Mouse (Mus musculus): Measurements from ENCODE around the gene Exo1. TPM values are rescaled to one million over a fixed set of nuclear protein-coding genes. Genes with fewer than 3 reads are reported as not detected.

The Exo1 gene
- polyA plus RNA-seq, 1 experiment from 2014 or later = 60.3 TPM

GRCm38 (mm10) chr1:175936282-175936737 lies 55.9 kb downstream of the Exo1 start:
- no peaks in the 10 kb centered on the region for H3K4me1 ChIP-seq (ENCODE audit: control insufficient read depth, insufficient read depth, low read length)
- no peak overlapping the region for H3K9ac ChIP-seq (ENCODE audit: low read depth, low read length)
- WGBS (ENCODE audit: insufficient replicate concordance) = 11% methylated on average over 11 of the region's 11 CpGs
- H3K9me3 ChIP-seq (replicated peaks; ENCODE audit: control insufficient read depth, low read length) = no peaks in the 10 kb centered on the region
- no peaks in the 10 kb centered on the region for H3K36me3 ChIP-seq (ENCODE audit: control insufficient read depth, insufficient read depth, low read length)
- H3K27me3 ChIP-seq (ENCODE audit: control insufficient read depth, insufficient read depth, low read length) = no peaks in the 10 kb centered on the region
- peak overlapping the region; percentile 28 for H3K4me3 ChIP-seq (ENCODE audit: low read depth, low read length)
- H3K4me2 ChIP-seq = peak overlapping the region; percentile 64
- no peak overlapping the region for H3K27ac ChIP-seq (ENCODE audit: low read depth, low read length)
- peak; percentile 59 for ATAC-seq (replicated peaks; ENCODE audit: insufficient number of reproducible peaks, low FRiP score, low TSS enrichment)

- no peak for ATAC-seq (replicated peaks; ENCODE audit: insufficient number of reproducible peaks, low FRiP score, low TSS enrichment)
- Histone ChIP-seq H3K4me1 (ENCODE audit: control insufficient read depth, insufficient read depth, low read length) (no peaks in the 10 kb centered on the region), H3K27ac (ENCODE audit: low read depth, low read length) (no peak overlapping the region), H3K4me3 (ENCODE audit: low read depth, low read length) (no peak overlapping the region), H3K9ac (ENCODE audit: low read depth, low read length) (no peak overlapping the region), H3K27me3 (ENCODE audit: control insufficient read depth, insufficient read depth, low read length) (no peaks in the 10 kb centered on the region), H3K36me3 (ENCODE audit: control insufficient read depth, insufficient read depth, low read length) (no peaks in the 10 kb centered on the region), H3K9me3 (replicated peaks; ENCODE audit: control insufficient read depth, low read length) (no peaks in the 10 kb centered on the region), H3K4me2 (no peak overlapping the region)
- WGBS (ENCODE audit: insufficient replicate concordance) = 70% methylated on average over 3 of the region's 3 CpGs
Observed at GRCm38 (mm10) chr1:175938731-175939130, 58.4 kb downstream of the Exo1 start.

- Histone ChIP-seq H3K27me3 (ENCODE audit: control insufficient read depth, insufficient read depth, low read length) (no peaks in the 10 kb centered on the region), H3K4me2 (no peak overlapping the region), H3K4me1 (ENCODE audit: control insufficient read depth, insufficient read depth, low read length) (no peaks in the 10 kb centered on the region), H3K9me3 (replicated peaks; ENCODE audit: control insufficient read depth, low read length) (no peaks in the 10 kb centered on the region), H3K4me3 (ENCODE audit: low read depth, low read length) (no peak overlapping the region), H3K36me3 (ENCODE audit: control insufficient read depth, insufficient read depth, low read length) (no peaks in the 10 kb centered on the region), H3K9ac (ENCODE audit: low read depth, low read length) (no peak overlapping the region), H3K27ac (ENCODE audit: low read depth, low read length) (no peak overlapping the region)
- WGBS (ENCODE audit: insufficient replicate concordance) = 77% methylated on average over 7 of the region's 7 CpGs
- no peak for ATAC-seq (replicated peaks; ENCODE audit: insufficient number of reproducible peaks, low FRiP score, low TSS enrichment)
Observed at GRCm38 (mm10) chr1:175943168-175943567, 62.8 kb downstream of the Exo1 start.

GRCm38 (mm10) chr1:175946718-175947315 lies 66.4 kb downstream of the Exo1 start:
- no peaks in the 10 kb centered on the region for H3K9me3 ChIP-seq (replicated peaks; ENCODE audit: control insufficient read depth, low read length)
- no peaks in the 10 kb centered on the region for H3K27me3 ChIP-seq (ENCODE audit: control insufficient read depth, insufficient read depth, low read length)
- H3K4me1 ChIP-seq (ENCODE audit: control insufficient read depth, insufficient read depth, low read length) = no peaks in the 10 kb centered on the region
- H3K4me3 ChIP-seq (ENCODE audit: low read depth, low read length) = no peak overlapping the region
- H3K4me2 ChIP-seq = no peak overlapping the region
- no peak overlapping the region for H3K27ac ChIP-seq (ENCODE audit: low read depth, low read length)
- no peak for ATAC-seq (replicated peaks; ENCODE audit: insufficient number of reproducible peaks, low FRiP score, low TSS enrichment)
- H3K9ac ChIP-seq (ENCODE audit: low read depth, low read length) = no peak overlapping the region
- 72% methylated on average over 4 of the region's 4 CpGs for WGBS (ENCODE audit: insufficient replicate concordance)
- no peaks in the 10 kb centered on the region for H3K36me3 ChIP-seq (ENCODE audit: control insufficient read depth, insufficient read depth, low read length)

- 69% methylated on average over 3 of the region's 3 CpGs for WGBS (ENCODE audit: insufficient replicate concordance)
Observed at GRCm38 (mm10) chr1:175950421-175950820, 70.0 kb downstream of the Exo1 start.

GRCm38 (mm10) chr1:175950851-175951250 lies 70.5 kb downstream of the Exo1 start:
- Histone ChIP-seq H3K36me3 (ENCODE audit: control insufficient read depth, insufficient read depth, low read length) (no peaks in the 10 kb centered on the region), H3K9ac (ENCODE audit: low read depth, low read length) (no peak overlapping the region), H3K27me3 (ENCODE audit: control insufficient read depth, insufficient read depth, low read length) (no peaks in the 10 kb centered on the region), H3K9me3 (replicated peaks; ENCODE audit: control insufficient read depth, low read length) (no peaks in the 10 kb centered on the region), H3K27ac (ENCODE audit: low read depth, low read length) (no peak overlapping the region), H3K4me2 (no peak overlapping the region), H3K4me1 (ENCODE audit: control insufficient read depth, insufficient read depth, low read length) (no peaks in the 10 kb centered on the region), H3K4me3 (ENCODE audit: low read depth, low read length) (no peak overlapping the region)
- no peak for ATAC-seq (replicated peaks; ENCODE audit: insufficient number of reproducible peaks, low FRiP score, low TSS enrichment)
- 86% methylated on average over 2 of the region's 2 CpGs for WGBS (ENCODE audit: insufficient replicate concordance)

More at GRCm38 (mm10) chr1:175950421-175950820, 70.0 kb downstream of the Exo1 start:
- Histone ChIP-seq H3K4me1 (ENCODE audit: control insufficient read depth, insufficient read depth, low read length) (no peaks in the 10 kb centered on the region), H3K4me3 (ENCODE audit: low read depth, low read length) (no peak overlapping the region), H3K27me3 (ENCODE audit: control insufficient read depth, insufficient read depth, low read length) (no peaks in the 10 kb centered on the region), H3K9me3 (replicated peaks; ENCODE audit: control insufficient read depth, low read length) (no peaks in the 10 kb centered on the region), H3K36me3 (ENCODE audit: control insufficient read depth, insufficient read depth, low read length) (no peaks in the 10 kb centered on the region), H3K27ac (ENCODE audit: low read depth, low read length) (no peak overlapping the region), H3K4me2 (no peak overlapping the region), H3K9ac (ENCODE audit: low read depth, low read length) (no peak overlapping the region)
- ATAC-seq (replicated peaks; ENCODE audit: insufficient number of reproducible peaks, low FRiP score, low TSS enrichment) = no peak

- H3K4me1 ChIP-seq (ENCODE audit: control insufficient read depth, insufficient read depth, low read length) = no peaks in the 10 kb centered on the region
- H3K4me2 ChIP-seq = no peak overlapping the region
- WGBS (ENCODE audit: insufficient replicate concordance) = 72% methylated on average over 2 of the region's 2 CpGs
- no peaks in the 10 kb centered on the region for H3K36me3 ChIP-seq (ENCODE audit: control insufficient read depth, insufficient read depth, low read length)
- no peak overlapping the region for H3K9ac ChIP-seq (ENCODE audit: low read depth, low read length)
- no peak overlapping the region for H3K4me3 ChIP-seq (ENCODE audit: low read depth, low read length)
- H3K27ac ChIP-seq (ENCODE audit: low read depth, low read length) = no peak overlapping the region
- H3K9me3 ChIP-seq (replicated peaks; ENCODE audit: control insufficient read depth, low read length) = no peaks in the 10 kb centered on the region
- H3K27me3 ChIP-seq (ENCODE audit: control insufficient read depth, insufficient read depth, low read length) = no peaks in the 10 kb centered on the region
- ATAC-seq (replicated peaks; ENCODE audit: insufficient number of reproducible peaks, low FRiP score, low TSS enrichment) = no peak
Observed at GRCm38 (mm10) chr1:175961786-175962185, 81.4 kb downstream of the Exo1 start.

Other genes starting within 250 kb of the Exo1 start
- gene Opn3, start 187.8 kb upstream of the Exo1 start, polyA plus RNA-seq (2014; fragmentation: Nextera tagmentation; extraction: Ambion mirVana) = 12.5 and 15.0 TPM in 2 replicates
- 6.8 and 7.4 TPM in 2 replicates for gene Chml, start 187.7 kb upstream of the Exo1 start, polyA plus RNA-seq (2014; fragmentation: Nextera tagmentation; extraction: Ambion mirVana)
- not detected in 2 replicates for gene Wdr64, start 182.0 kb upstream of the Exo1 start, polyA plus RNA-seq (2014; fragmentation: Nextera tagmentation; extraction: Ambion mirVana)
- not detected in 2 replicates for gene Gm38100, start 39.7 kb downstream of the Exo1 start, polyA plus RNA-seq (2014; fragmentation: Nextera tagmentation; extraction: Ambion mirVana)
- 0.17 and 0.83 TPM in 2 replicates for gene Rbm8a2, start 98.5 kb downstream of the Exo1 start, polyA plus RNA-seq (2014; fragmentation: Nextera tagmentation; extraction: Ambion mirVana)